Mouse (Mus musculus): ENCODE measurements around the gene H2afx.

DNA sequence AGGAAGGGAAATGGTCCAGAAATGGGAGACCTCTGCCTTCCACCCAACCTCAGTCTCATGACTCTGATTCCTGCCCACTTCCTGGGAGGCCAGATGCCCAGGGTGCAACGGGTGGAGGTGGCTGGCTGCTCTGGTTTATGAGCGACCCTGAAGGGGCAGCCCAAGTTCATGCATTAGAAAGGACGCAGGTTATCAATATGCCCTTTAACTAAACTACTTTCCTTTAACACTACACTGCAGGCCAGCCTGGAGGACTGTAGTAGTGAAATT is 15.7 kb upstream of the H2afx start:
- TF ChIP-seq CTCF (IDR thresholded peaks at IDR 0.05; ENCODE audit: control insufficient read depth, insufficient read depth, low read length) (no peak), POLR2A (IDR thresholded peaks at IDR 0.05; ENCODE audit: borderline replicate concordance, control insufficient read depth, low read depth, low read length) (no peak)
